Mouse (Mus musculus) lung, postnatal 36 days (tissue): ENCODE data around the gene Gm11938.

Experiments used
- DNase-seq: peaks from one replicate; pipeline ENCODE4 v3.0.0; 2022; ENCODE audit warnings: mixed read lengths

Gm11938 gene

DNA sequence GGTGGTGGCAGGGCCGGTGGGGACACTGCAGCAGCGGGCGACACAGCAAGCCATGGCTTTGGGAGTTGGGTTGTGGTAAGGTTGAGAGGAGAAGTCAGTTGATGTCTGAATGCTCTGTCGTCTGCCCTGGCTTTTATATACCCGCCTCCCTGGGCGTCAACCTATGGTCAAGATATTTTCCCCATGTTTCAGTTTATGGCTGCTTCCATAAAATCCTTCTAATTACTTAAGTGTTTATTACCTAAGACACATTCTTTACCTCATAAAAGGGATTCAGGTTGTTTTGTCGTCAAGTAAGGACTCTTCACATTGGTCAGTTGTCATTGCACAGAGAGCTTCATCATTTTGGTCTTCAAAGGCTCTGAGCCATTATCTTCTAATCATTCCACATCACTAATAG lies 36.6 kb downstream of the Gm11938 start, which contains the start of gene Krtap3-1:
Gene Krtap3-1 (minus strand): TSS at position 101 of the 400 bp plus-strand sequence.
- no peak for DNase-seq

DNA sequence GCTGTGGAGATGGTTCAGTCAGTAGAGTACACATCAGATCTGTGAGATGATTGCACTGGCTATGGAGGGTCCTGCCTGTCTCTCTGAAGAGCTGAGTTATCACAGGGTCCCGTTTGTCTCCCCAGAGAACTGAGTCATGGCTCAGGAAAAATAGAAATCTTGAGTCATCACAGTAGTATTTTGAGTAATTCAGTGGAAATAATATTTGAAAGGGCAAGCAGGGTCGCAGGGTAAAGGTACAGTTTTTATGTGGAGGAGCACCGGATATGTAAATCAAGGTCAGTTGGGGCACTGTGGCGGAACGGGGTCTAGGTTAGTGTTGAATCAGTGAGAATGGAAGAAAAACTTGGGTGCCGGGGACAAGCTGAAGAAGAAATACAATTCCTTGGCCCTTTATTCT lies 40.5 kb downstream of the Gm11938 start:
- DNase-seq: no peak

DNA sequence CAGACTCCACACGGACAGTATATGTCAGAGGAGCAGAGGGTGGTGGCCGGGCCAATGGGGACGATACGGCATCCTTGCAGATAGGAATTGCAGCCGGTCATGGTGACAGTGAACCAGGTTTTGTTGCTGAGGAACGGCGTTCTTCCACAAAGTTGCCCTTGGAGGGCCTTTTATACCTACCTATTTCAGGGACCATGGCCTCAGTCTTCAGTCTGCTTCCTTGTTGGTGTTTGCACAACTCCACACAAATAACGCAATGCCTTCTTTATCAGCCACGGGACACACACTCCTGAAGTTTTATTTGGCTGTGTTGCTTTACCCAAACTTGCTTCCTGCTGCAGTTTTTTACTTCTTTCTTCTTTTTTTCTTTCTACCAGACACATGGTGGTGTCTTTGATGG lies 43.7 kb downstream of the Gm11938 start, which contains the start of gene Gm11939:
Gene Gm11939 (minus strand): TSS at position 101 of the 400 bp plus-strand sequence.
- DNase-seq: no peak

DNA sequence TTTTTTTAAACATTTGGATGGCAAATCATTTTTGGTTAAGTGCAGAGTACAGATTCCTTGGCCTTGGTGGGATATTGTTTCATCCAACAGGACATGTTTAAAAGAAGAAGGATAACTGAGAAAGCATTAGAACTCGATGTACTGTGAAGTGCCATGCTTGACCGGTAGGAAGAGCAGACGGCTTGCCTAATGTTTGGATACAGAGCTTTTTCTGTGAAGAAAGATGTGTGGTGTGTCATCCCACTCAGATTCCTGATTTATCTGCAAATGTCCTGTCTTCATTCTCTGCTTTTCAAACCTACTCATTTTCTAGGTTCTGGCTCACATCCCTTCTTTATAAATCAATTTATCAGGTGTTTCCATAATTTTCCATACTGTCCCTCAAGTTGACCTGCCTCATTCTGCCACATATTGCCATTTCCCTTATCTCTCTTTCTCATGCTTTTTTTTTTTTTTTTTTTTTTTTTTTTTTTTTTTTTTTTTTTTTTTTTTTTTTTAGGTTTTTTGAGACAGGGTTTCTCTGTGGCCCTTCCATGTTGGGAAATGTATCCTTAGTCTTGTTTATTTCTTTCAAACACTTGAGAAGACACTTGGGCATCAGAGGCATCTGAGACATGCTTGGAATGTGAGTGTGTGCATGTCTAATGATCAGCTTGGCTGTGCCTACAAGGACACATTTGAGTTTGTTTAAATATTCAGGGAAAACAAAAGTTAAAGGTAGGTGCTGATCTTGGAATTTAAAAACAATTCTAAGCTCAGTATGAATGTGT lies 44.9 kb downstream of the Gm11938 start:
- DNase-seq: peak; percentile 5

DNA sequence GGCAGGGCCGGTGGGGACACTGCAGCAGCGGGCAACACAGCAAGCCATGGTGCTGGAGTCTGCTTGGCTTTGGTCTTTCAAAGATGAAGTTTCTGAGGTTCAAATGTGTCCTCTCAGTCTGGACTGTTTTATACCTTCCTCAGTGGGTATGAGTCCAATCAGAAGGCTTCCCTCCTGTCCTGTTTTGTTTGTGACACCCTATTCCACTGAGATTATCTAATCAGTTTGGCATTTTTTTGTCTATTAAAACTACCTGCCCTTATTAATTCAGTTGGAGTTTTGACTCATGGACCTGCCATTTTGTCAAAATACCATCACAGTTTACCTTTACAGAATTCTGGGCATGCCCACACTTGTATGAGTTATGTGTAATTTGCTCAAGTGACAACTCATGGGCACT lies 46.4 kb downstream of the Gm11938 start, which contains the start of gene Krtap3-2:
Gene Krtap3-2 (minus strand): TSS at position 101 of the 400 bp plus-strand sequence.
- DNase-seq: no peak

DNA sequence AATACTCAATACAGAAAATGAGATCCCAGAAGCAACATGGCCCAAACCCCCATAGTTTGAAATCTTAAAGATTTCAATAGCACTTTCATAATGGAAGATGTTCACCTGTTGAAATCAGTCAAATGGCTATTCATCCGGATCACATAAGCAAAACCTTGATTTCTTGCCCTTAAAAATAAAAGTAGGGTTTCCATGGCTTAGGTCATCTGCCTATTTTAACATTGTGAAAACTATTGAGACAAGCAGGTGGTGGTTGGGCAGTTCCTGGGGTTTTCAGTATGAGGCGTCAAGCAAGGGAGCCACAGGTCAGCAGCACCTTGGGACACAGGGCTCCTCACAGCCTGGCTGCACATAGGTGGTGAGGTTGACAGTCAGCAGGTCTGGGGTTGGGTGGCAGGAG lies 46.9 kb downstream of the Gm11938 start:
- DNase-seq: no peak
